Mouse (Mus musculus) MEL (cell line): ENCODE data around the gene Coro7.

ENCODE experiments used
- BHLHE40 ChIP-seq: IDR thresholded peaks from 2 replicates; pipeline ENCODE4 v1.6.1; 2012; ENCODE audit warnings: low read depth, mild to moderate bottlenecking, inconsistent platforms, low read length, improper control_type of control experiment, borderline replicate concordance
- CHD2 ChIP-seq: IDR thresholded peaks from 2 replicates; pipeline ENCODE4 v1.6.1; 2011; ENCODE audit warnings: low read length, improper control_type of control experiment
- CTCF ChIP-seq, 3 experiments: IDR thresholded peaks in 2 of 3; conservative IDR thresholded peaks in 1 of 3; 2 replicates each; pipeline ENCODE4 v1.5.1; 2011 to 2012; ENCODE audit warnings: low read length in 3 of 3, low read depth in 2 of 3, mild to moderate bottlenecking in 2 of 3, improper control_type of control experiment in 1 of 3, inconsistent platforms in 1 of 3, mixed read lengths in 1 of 3, moderate library complexity in 1 of 3; ENCODE audit not compliant: control insufficient read depth in 1 of 3, insufficient read depth in 1 of 3, poor library complexity in 1 of 3, severe bottlenecking in 1 of 3
- EP300 ChIP-seq, 2 experiments: IDR thresholded peaks; 2 replicates each; pipeline ENCODE4 v1.6.1; 2011; ENCODE audit warnings: improper control_type of control experiment in 2 of 2, low read length in 2 of 2, low read depth in 1 of 2, mild to moderate bottlenecking in 1 of 2
- GABPA ChIP-seq: IDR thresholded peaks from 2 replicates; pipeline ENCODE4 v1.6.1; 2012; ENCODE audit warnings: low read depth, mild to moderate bottlenecking, inconsistent platforms, low read length, improper control_type of control experiment, moderate library complexity
- GATA1 ChIP-seq: IDR thresholded peaks from 2 replicates; pipeline ENCODE4 v1.6.1; 2011; ENCODE audit warnings: low read depth, low read length, improper control_type of control experiment
- JUND ChIP-seq: IDR thresholded peaks from 2 replicates; pipeline ENCODE4 v1.6.1; 2011; ENCODE audit warnings: low read depth, mild to moderate bottlenecking, improper control_type of control experiment, low read length
- KAT2A ChIP-seq: conservative IDR thresholded peaks from 2 replicates; pipeline ENCODE4 v1.6.1; 2012; ENCODE audit warnings: low read depth, low read length, improper control_type of control experiment, inconsistent platforms
- MAFK ChIP-seq: IDR thresholded peaks from 2 replicates; pipeline ENCODE4 v1.6.1; 2011; ENCODE audit warnings: low read depth, mild to moderate bottlenecking, low read length, improper control_type of control experiment, borderline replicate concordance
- MYC ChIP-seq: IDR thresholded peaks from 2 replicates; pipeline ENCODE4 v1.6.1; 2011; ENCODE audit warnings: low read depth, mild to moderate bottlenecking, low read length, improper control_type of control experiment, moderate library complexity
- POLR2A ChIP-seq, 2 experiments: IDR thresholded peaks; 2 replicates each; pipeline ENCODE4 v1.6.1; 2011 to 2012; ENCODE audit warnings: low read length in 2 of 2, mild to moderate bottlenecking in 2 of 2, control low read depth in 1 of 2, improper control_type of control experiment in 1 of 2, low read depth in 1 of 2, moderate library complexity in 1 of 2; ENCODE audit not compliant: control insufficient read depth in 1 of 2, insufficient read depth in 1 of 2, poor library complexity in 1 of 2
- POLR2AphosphoS2 ChIP-seq: IDR thresholded peaks from 2 replicates; pipeline ENCODE4 v1.6.1; 2011; ENCODE audit warnings: low read length, improper control_type of control experiment
- RAD21 ChIP-seq: IDR thresholded peaks from 2 replicates; pipeline ENCODE4 v1.6.1; 2011; ENCODE audit warnings: mild to moderate bottlenecking, low read depth, low read length, improper control_type of control experiment
- ZKSCAN1 ChIP-seq: IDR thresholded peaks from 2 replicates; pipeline ENCODE4 v1.6.1; 2012; ENCODE audit warnings: low read depth, mild to moderate bottlenecking, inconsistent platforms, low read length, improper control_type of control experiment, moderate library complexity

DNA sequence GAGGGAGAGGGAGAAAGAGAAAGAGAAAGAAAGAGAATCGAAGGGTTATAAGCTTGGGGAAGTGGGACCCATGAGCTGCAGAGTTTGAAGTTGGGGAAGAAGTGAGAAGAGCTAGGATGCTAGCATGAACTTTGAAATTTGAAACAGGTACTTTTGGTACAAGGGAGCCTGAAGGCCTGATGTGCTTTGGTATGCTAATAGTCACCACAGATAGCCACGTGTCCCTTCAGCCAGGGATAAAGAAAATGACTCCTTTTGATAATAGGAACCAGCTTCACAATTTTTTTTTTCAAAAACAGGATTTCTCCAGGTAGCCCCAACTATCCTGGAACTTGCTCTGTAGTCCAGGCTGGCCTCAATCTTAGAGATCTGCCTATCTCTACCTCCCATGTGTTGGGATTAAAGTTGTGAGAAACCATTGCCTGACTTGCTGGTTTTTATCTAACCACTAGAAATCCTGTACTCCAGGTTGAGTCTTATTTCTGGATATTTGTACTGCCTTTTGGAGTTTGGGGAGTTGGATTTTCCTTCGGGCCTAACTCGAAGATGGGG, 3.1 kb upstream of the Coro7 start:
- TF ChIP-seq CTCF (IDR thresholded peaks at IDR 0.05 in 2 of 3, conservative IDR thresholded peaks at IDR 0.05 in 1 of 3; ENCODE audit: control insufficient read depth in 1 of 3, insufficient read depth in 1 of 3, low read depth in 2 of 3, low read length in 3 of 3, poor library complexity in 1 of 3, severe bottlenecking in 1 of 3) = no peak
- TF ChIP-seq POLR2A (IDR thresholded peaks at IDR 0.05; ENCODE audit: control insufficient read depth in 1 of 2, insufficient read depth in 1 of 2, low read depth in 1 of 2, low read length in 2 of 2, poor library complexity in 1 of 2) = no peak
- no peak for TF ChIP-seq JUND
- TF ChIP-seq ZKSCAN1 = no peak
- peak; percentile 79; the same call in 1 of the 2 replicates for TF ChIP-seq MYC
- TF ChIP-seq GATA1 = peak; percentile 20; the same call in 1 of the 2 replicates
- TF ChIP-seq BHLHE40 = no peak
- no peak for TF ChIP-seq GABPA
- no peak for TF ChIP-seq RAD21
- TF ChIP-seq KAT2A = no peak; the same call in 1 of the 2 replicates
- no peak for TF ChIP-seq EP300 (IDR thresholded peaks at IDR 0.05; ENCODE audit: low read depth in 1 of 2, low read length in 2 of 2)
- no peak for TF ChIP-seq CHD2
- no peak for TF ChIP-seq POLR2AphosphoS2
- TF ChIP-seq MAFK = no peak
